Mouse (Mus musculus) G1E (cell line): Measurements from ENCODE around the gene Hist1h4d. TPM values are rescaled to one million over a fixed set of nuclear protein-coding genes. Genes with fewer than 3 reads are reported as not detected.
A peak's percentile ranks its signal among the peaks of the same experiment; 100 is the strongest.
"Not testable (repeated sequence)": the region's sequence is repeated elsewhere in the genome, so short reads cannot be mapped to it uniquely, and the experiment has no call there.

ENCODE experiments used
- ATAC-seq: 2 replicates; pipeline ENCODE4 v1.8.0; 2016; ENCODE audit warnings: mild to moderate bottlenecking; ENCODE audit not compliant: insufficient number of reproducible peaks, poor library complexity, low FRiP score, severe bottlenecking; ENCODE audit errors: extremely low read depth
- DNase-seq: peaks from one replicate; pipeline ENCODE4 v3.0.0; 2012; ENCODE audit warnings: low spot score
- H3K27me3 ChIP-seq: 2 replicates; pipeline ENCODE4 v1.6.1; 2012; ENCODE audit warnings: mild to moderate bottlenecking, low read length, inconsistent platforms; ENCODE audit not compliant: insufficient read depth
- H3K36me3 ChIP-seq: replicated peaks from 2 replicates; pipeline ENCODE3; 2012; ENCODE audit warnings: mild to moderate bottlenecking, inconsistent platforms
- H3K4me1 ChIP-seq: 2 replicates; pipeline ENCODE4 v1.6.1; 2012; ENCODE audit warnings: low read depth, low read length, inconsistent platforms, mixed read lengths; ENCODE audit not compliant: insufficient read depth
- H3K4me3 ChIP-seq: 2 replicates; pipeline ENCODE4 v1.5.1; 2012; ENCODE audit warnings: low read depth, mild to moderate bottlenecking, inconsistent platforms, low read length, moderate library complexity, mixed read lengths
- H3K9me3 ChIP-seq: replicated peaks from 2 replicates; pipeline ENCODE4 v1.6.1; 2012; ENCODE audit warnings: inconsistent platforms
- CTCF ChIP-seq: IDR thresholded peaks from 2 replicates; pipeline ENCODE4 v1.5.1; 2012; ENCODE audit warnings: low read depth, low read length, inconsistent platforms, mixed read lengths
- GATA1 ChIP-seq: IDR thresholded peaks from 2 replicates; pipeline ENCODE4 v1.6.1; 2012; ENCODE audit warnings: borderline replicate concordance, low read length, inconsistent platforms, mixed read lengths
- GATA2 ChIP-seq: IDR thresholded peaks from 2 replicates; pipeline ENCODE4 v1.6.1; 2012; ENCODE audit warnings: low read depth, low read length, inconsistent platforms, borderline replicate concordance
- POLR2AphosphoS5 ChIP-seq: IDR thresholded peaks from 2 replicates; pipeline ENCODE4 v1.6.1; 2012; ENCODE audit warnings: low read depth, low read length, inconsistent platforms; ENCODE audit not compliant: insufficient replicate concordance
- TAL1 ChIP-seq: conservative IDR thresholded peaks from 2 replicates; pipeline ENCODE4 v1.6.1; 2012; ENCODE audit warnings: low read depth, low read length, inconsistent platforms, mixed read lengths
- polyA plus RNA-seq: library from polyadenylated mRNA; stranded (reverse); fragments of >175 nt; gene quantifications from 2 replicates; pipeline ENCODE4 v1.2.3, GENCODE M21; 2012
- total RNA-seq, 2 experiments: library from RNA; stranded (forward) in 1 of 2; stranded (reverse) in 1 of 2; fragments of 200-1000 nt in 1 of 2; fragments of >200 nt in 1 of 2; fragmentation: Nextera tagmentation in 1 of 2; gene quantifications; 2 replicates each; pipeline ENCODE4 v1.2.3; 2014 to 2017

Gene Hist1h4d
- total and polyA plus RNA-seq, 3 experiments: 14.6 to 2,252 (median 1,080) TPM

- no peak for ATAC-seq
- peak overlapping the region; percentile 71 for H3K4me3 ChIP-seq
- H3K4me1 ChIP-seq: peaks cover 28% of the 10 kb centered on the region
- no peak for DNase-seq
- no peaks in the 10 kb centered on the region for H3K9me3 ChIP-seq
- H3K27me3 ChIP-seq: no peaks in the 10 kb centered on the region
- H3K36me3 ChIP-seq: no peaks in the 10 kb centered on the region
- TF ChIP-seq POLR2AphosphoS5 (peak; percentile 97; the same call in 1 of the 2 replicates), GATA1 (no peak), TAL1 (no peak), GATA2 (no peak)
Observed at GRCm38 (mm10) chr13:23536076-23536822, 45.1 kb upstream of the Hist1h4d start.

- TF ChIP-seq POLR2AphosphoS5: peak; percentile 61; the same call in 1 of the 2 replicates
- TF ChIP-seq TAL1: no peak
- Histone ChIP-seq H3K4me1 (peaks cover 26% of the 10 kb centered on the region), H3K4me3 (no peak overlapping the region), H3K27me3 (no peaks in the 10 kb centered on the region), H3K36me3 (no peaks in the 10 kb centered on the region), H3K9me3 (no peaks in the 10 kb centered on the region)
- no peak for DNase-seq
- no peak for ATAC-seq
Observed at GRCm38 (mm10) chr13:23537006-23537710, 44.2 kb upstream of the Hist1h4d start.

- Histone ChIP-seq H3K4me1 (peaks cover 17% of the 10 kb centered on the region), H3K27me3 (no peaks in the 10 kb centered on the region), H3K36me3 (no peaks in the 10 kb centered on the region), H3K9me3 (no peaks in the 10 kb centered on the region), H3K4me3 (no peak overlapping the region)
- DNase-seq (no peak), ATAC-seq (no peak)
- TF ChIP-seq POLR2AphosphoS5 (no peak), GATA1 (no peak), GATA2 (no peak), CTCF (no peak), TAL1 (no peak)
Observed at GRCm38 (mm10) chr13:23538249-23538648, 43.1 kb upstream of the Hist1h4d start.

- DNase-seq, H3K4me3 ChIP-seq, H3K9me3 ChIP-seq, H3K36me3 ChIP-seq, ATAC-seq, H3K27me3 ChIP-seq: not testable (repeated sequence)
- peaks cover 20% of the 10 kb centered on the region for H3K4me1 ChIP-seq
Observed at GRCm38 (mm10) chr13:23539821-23540220, 41.6 kb upstream of the Hist1h4d start.

- no peaks in the 10 kb centered on the region for H3K27me3 ChIP-seq
- ATAC-seq: no peak
- TF ChIP-seq TAL1: no peak
- no peak for TF ChIP-seq CTCF
- peaks cover 20% of the 10 kb centered on the region for H3K4me1 ChIP-seq
- no peaks in the 10 kb centered on the region for H3K9me3 ChIP-seq
- DNase-seq: no peak
- H3K4me3 ChIP-seq: no peak overlapping the region
- H3K36me3 ChIP-seq: no peaks in the 10 kb centered on the region
Observed at GRCm38 (mm10) chr13:23541497-23541896, 39.9 kb upstream of the Hist1h4d start.

GRCm38 (mm10) chr13:23542225-23542980, 39.0 kb upstream of the Hist1h4d start:
- DNase-seq, ATAC-seq, H3K36me3 ChIP-seq, H3K27me3 ChIP-seq, H3K9me3 ChIP-seq: not testable (repeated sequence)
- TF ChIP-seq POLR2AphosphoS5: peak; percentile 79; the same call in 1 of the 2 replicates
- Histone ChIP-seq H3K4me3 (peak overlapping the region; percentile 68), H3K4me1 (peaks cover 20% of the 10 kb centered on the region)
